ENCODE assay signal across 20 mouse cellular contexts in genomic region chr11:6982076-6982475, GRCm38 (mm10).
"Had no signal": no experiment of that assay in that cellular context is flagged by ENCODE, and none has a peak within 500 bp of the region (broad histone marks: within the 10 kb centered on the region; RNA-seq: fewer than 3 reads in every experiment).

No protein-coding gene starts in this region.

- H3K27ac ChIP-seq: lung, embryonic 15.5 days; macrophage; midbrain, embryonic 13.5 days; midbrain, embryonic 15.5 days; neural tube, embryonic 12.5 days had no signal

- H3K4me1 ChIP-seq: lung, embryonic 15.5 days; megakaryocyte, embryonic 14.5 days; midbrain, embryonic 13.5 days; midbrain, embryonic 15.5 days; neural tube, embryonic 12.5 days had no signal

- H3K9me3 ChIP-seq: lung, embryonic 15.5 days; midbrain, embryonic 13.5 days; midbrain, embryonic 15.5 days; neural tube, embryonic 12.5 days had no signal

- H3K9ac ChIP-seq: liver, postnatal 0 days; lung, embryonic 15.5 days; midbrain, embryonic 13.5 days; midbrain, embryonic 15.5 days; neural tube, embryonic 12.5 days had no signal

- DNase-seq: liver, postnatal 0 days; lung, adult 2 months; lung, postnatal 14 days; lung, postnatal 36 days; retina, postnatal 1 day; right cerebral cortex, adult 18-20 months; right cerebral cortex, postnatal 25 days; right cerebral cortex, postnatal 4 days; spleen, adult 18-20 months; thymus, adult 2 months; thymus, postnatal 25 days; thymus, postnatal 4 days had no signal

- H3K36me3 ChIP-seq: lung, embryonic 15.5 days; midbrain, embryonic 13.5 days; midbrain, embryonic 15.5 days; neural tube, embryonic 12.5 days had no signal

- H3K27me3 ChIP-seq: lung, embryonic 15.5 days; megakaryocyte, embryonic 14.5 days; midbrain, embryonic 15.5 days; neural tube, embryonic 12.5 days had no signal

- ATAC-seq: liver, postnatal 0 days; lung, postnatal 0 days; midbrain, embryonic 13.5 days; midbrain, embryonic 15.5 days had no signal

- H3K4me2 ChIP-seq: lung, embryonic 15.5 days; midbrain, embryonic 11.5 days; midbrain, embryonic 13.5 days; midbrain, embryonic 15.5 days; neural tube, embryonic 12.5 days had no signal

- H3K4me3 ChIP-seq: lung, embryonic 15.5 days; megakaryocyte, embryonic 14.5 days; midbrain, embryonic 13.5 days; midbrain, embryonic 15.5 days; neural tube, embryonic 12.5 days had no signal
